Mouse (Mus musculus) hindbrain, embryonic 15.5 days (tissue): ENCODE results near the gene Ccn5. TPM values are rescaled to one million over a fixed set of nuclear protein-coding genes. Genes with fewer than 3 reads are reported as not detected.

Experiments used
- ATAC-seq: fragments of 200-750 bp; cut with Nextera tagmentation; 2 replicates; pipeline ENCODE4 v1.8.0; 2017; ENCODE audit warnings: low read depth, moderate number of reproducible peaks, moderate TSS enrichment; ENCODE audit not compliant: low FRiP score
- H3K27ac ChIP-seq: fragments of 300-500 bp; sonication (generic); replicated peaks from 2 replicates; pipeline ENCODE4 v1.5.1; 2015; ENCODE audit warnings: mild to moderate bottlenecking, inconsistent platforms
- H3K27me3 ChIP-seq: fragments of 300-500 bp; sonication (generic); 2 replicates; pipeline ENCODE4 v1.6.1; 2015; ENCODE audit warnings: control low read depth, inconsistent platforms
- H3K36me3 ChIP-seq: fragments of 300-500 bp; sonication (generic); 2 replicates; pipeline ENCODE4 v1.6.1; 2015; ENCODE audit warnings: control low read depth, inconsistent platforms
- H3K4me1 ChIP-seq: fragments of 300-500 bp; sonication (generic); replicated peaks from 2 replicates; pipeline ENCODE4 v1.6.1; 2015; ENCODE audit warnings: control low read depth, inconsistent platforms
- H3K4me2 ChIP-seq: fragments of 300-500 bp; sonication (generic); 2 replicates; pipeline ENCODE4 v1.6.1; 2015; ENCODE audit warnings: moderate library complexity, mild to moderate bottlenecking, inconsistent platforms
- H3K4me3 ChIP-seq: fragments of 300-500 bp; sonication (generic); 2 replicates; pipeline ENCODE4 v1.5.1; 2015; ENCODE audit warnings: mild to moderate bottlenecking, inconsistent platforms
- H3K9ac ChIP-seq: fragments of 300-500 bp; sonication (generic); 2 replicates; pipeline ENCODE4 v1.6.1; 2015; ENCODE audit warnings: inconsistent platforms
- H3K9me3 ChIP-seq: fragments of 300-500 bp; sonication (generic); 2 replicates; pipeline ENCODE4 v1.6.1; 2016; ENCODE audit warnings: control low read depth, inconsistent platforms
- WGBS: fragments of 180-500 bp; shearing (Covaris S2); methylation state at CpG from one replicate; pipeline ENCODE4 v1.1.7; 2015; 5-methylcytosine and 5-hydroxymethylcytosine counted together
- polyA plus RNA-seq: library from polyadenylated mRNA; unstranded; fragments of >200 nt; fragmentation: Nextera tagmentation; extraction: Ambion mirVana; gene quantifications from 2 replicates; pipeline ENCODE4 v1.2.1, GENCODE M21; 2015

Gene Ccn5
- polyA plus RNA-seq = 0.23 and 0.45 TPM in 2 replicates

GRCm38 (mm10) chr2:163820607-163821006 lies at the start of gene Ccn5:
TSS of gene Ccn5 (plus strand) at chr2:163820861.
- WGBS = 71% methylated on average over 4 of the region's 4 CpGs
- Histone ChIP-seq H3K27me3 (no peaks in the 10 kb centered on the region), H3K27ac (no peak within 1 kb of the TSS), H3K4me1 (no peaks in the 10 kb centered on the region), H3K9ac (no peak within 1 kb of the TSS), H3K4me3 (no peak within 1 kb of the TSS), H3K4me2 (no peak within 1 kb of the TSS), H3K9me3 (no peaks in the 10 kb centered on the region), H3K36me3 (no peaks in the 10 kb centered on the region)
- ATAC-seq = peak; percentile 19; the same call in 1 of the 2 replicates

GRCm38 (mm10) chr2:163776661-163777060 lies 44.0 kb upstream of the Ccn5 start:
- Histone ChIP-seq H3K4me2 (no peak overlapping the region), H3K9me3 (no peaks in the 10 kb centered on the region), H3K9ac (no peak overlapping the region), H3K36me3 (no peaks in the 10 kb centered on the region), H3K27ac (no peak overlapping the region), H3K4me1 (no peaks in the 10 kb centered on the region), H3K4me3 (no peak overlapping the region), H3K27me3 (0 out of 2 replicates have a peak, but pooled peaks cover 7% of the 10 kb centered on the region)
- WGBS = 12% methylated on average over 13 of the region's 13 CpGs
- ATAC-seq = no peak

- no peak overlapping the region for H3K4me2 ChIP-seq
- H3K27ac ChIP-seq = no peak overlapping the region
- no peak overlapping the region for H3K9ac ChIP-seq
- H3K27me3 ChIP-seq = 0 out of 2 replicates have a peak, but pooled peaks cover 7% of the 10 kb centered on the region
- 8% methylated on average over 2 of the region's 2 CpGs for WGBS
- no peak for ATAC-seq
- no peaks in the 10 kb centered on the region for H3K4me1 ChIP-seq
- no peak overlapping the region for H3K4me3 ChIP-seq
- H3K36me3 ChIP-seq = no peaks in the 10 kb centered on the region
- H3K9me3 ChIP-seq = no peaks in the 10 kb centered on the region
Observed at GRCm38 (mm10) chr2:163777061-163777460, 43.6 kb upstream of the Ccn5 start.

- no peak overlapping the region for H3K4me2 ChIP-seq
- 44% methylated on average over 4 of the region's 4 CpGs for WGBS
- H3K4me3 ChIP-seq = no peak overlapping the region
- no peak overlapping the region for H3K27ac ChIP-seq
- H3K4me1 ChIP-seq = no peaks in the 10 kb centered on the region
- no peak overlapping the region for H3K9ac ChIP-seq
- ATAC-seq = no peak
- 0 out of 2 replicates have a peak, but pooled peaks cover 6% of the 10 kb centered on the region for H3K27me3 ChIP-seq
- no peaks in the 10 kb centered on the region for H3K9me3 ChIP-seq
- no peaks in the 10 kb centered on the region for H3K36me3 ChIP-seq
Observed at GRCm38 (mm10) chr2:163778896-163779295, 41.8 kb upstream of the Ccn5 start.

- Histone ChIP-seq H3K27me3 (no peaks in the 10 kb centered on the region), H3K4me2 (no peak overlapping the region), H3K27ac (no peak overlapping the region), H3K4me1 (no peaks in the 10 kb centered on the region), H3K36me3 (no peaks in the 10 kb centered on the region), H3K4me3 (no peak overlapping the region), H3K9me3 (no peaks in the 10 kb centered on the region), H3K9ac (no peak overlapping the region)
- no peak for ATAC-seq
- WGBS = 90% methylated on average over 6 of the region's 6 CpGs
Observed at GRCm38 (mm10) chr2:163783368-163783767, 37.3 kb upstream of the Ccn5 start.

- WGBS = 83% methylated on average over 4 of the region's 4 CpGs
- Histone ChIP-seq H3K4me1 (no peaks in the 10 kb centered on the region), H3K36me3 (no peaks in the 10 kb centered on the region), H3K27ac (no peak overlapping the region), H3K4me2 (no peak overlapping the region), H3K9ac (no peak overlapping the region), H3K4me3 (no peak overlapping the region), H3K9me3 (no peaks in the 10 kb centered on the region), H3K27me3 (no peaks in the 10 kb centered on the region)
- no peak for ATAC-seq
Observed at GRCm38 (mm10) chr2:163783901-163784300, 36.8 kb upstream of the Ccn5 start.

GRCm38 (mm10) chr2:163787086-163787485 lies 33.6 kb upstream of the Ccn5 start:
- WGBS = 89% methylated on average over 6 of the region's 6 CpGs
- no peak overlapping the region for H3K4me3 ChIP-seq
- no peaks in the 10 kb centered on the region for H3K4me1 ChIP-seq
- no peaks in the 10 kb centered on the region for H3K36me3 ChIP-seq
- H3K9ac ChIP-seq = no peak overlapping the region
- no peaks in the 10 kb centered on the region for H3K27me3 ChIP-seq
- no peak for ATAC-seq
- H3K27ac ChIP-seq = no peak overlapping the region
- H3K9me3 ChIP-seq = no peaks in the 10 kb centered on the region
- no peak overlapping the region for H3K4me2 ChIP-seq

GRCm38 (mm10) chr2:163787709-163788108 lies 33.0 kb upstream of the Ccn5 start:
- 50% methylated on average over 3 of the region's 3 CpGs for WGBS
- H3K4me1 ChIP-seq = no peaks in the 10 kb centered on the region
- no peaks in the 10 kb centered on the region for H3K9me3 ChIP-seq
- H3K27me3 ChIP-seq = no peaks in the 10 kb centered on the region
- H3K4me3 ChIP-seq = no peak overlapping the region
- H3K36me3 ChIP-seq = no peaks in the 10 kb centered on the region
- no peak overlapping the region for H3K9ac ChIP-seq
- no peak; the same call in 1 of the 2 replicates for ATAC-seq
- no peak overlapping the region for H3K4me2 ChIP-seq
- no peak overlapping the region for H3K27ac ChIP-seq

GRCm38 (mm10) chr2:163788484-163788883 lies 32.2 kb upstream of the Ccn5 start:
- H3K9me3 ChIP-seq = no peaks in the 10 kb centered on the region
- H3K4me2 ChIP-seq = no peak overlapping the region
- H3K4me3 ChIP-seq = no peak overlapping the region
- 81% methylated on average over 4 of the region's 4 CpGs for WGBS
- ATAC-seq = no peak
- no peak overlapping the region for H3K27ac ChIP-seq
- H3K27me3 ChIP-seq = no peaks in the 10 kb centered on the region
- H3K9ac ChIP-seq = no peak overlapping the region
- H3K4me1 ChIP-seq = no peaks in the 10 kb centered on the region
- H3K36me3 ChIP-seq = no peaks in the 10 kb centered on the region

GRCm38 (mm10) chr2:163798411-163798810 lies 22.2 kb upstream of the Ccn5 start:
- Histone ChIP-seq H3K36me3 (no peaks in the 10 kb centered on the region), H3K4me2 (no peak overlapping the region), H3K9ac (no peak overlapping the region), H3K9me3 (no peaks in the 10 kb centered on the region), H3K27me3 (no peaks in the 10 kb centered on the region), H3K27ac (no peak overlapping the region), H3K4me1 (no peaks in the 10 kb centered on the region), H3K4me3 (no peak overlapping the region)
- ATAC-seq = no peak
- 81% methylated on average over 7 of the region's 7 CpGs for WGBS

- no peak overlapping the region for H3K4me2 ChIP-seq
Observed at GRCm38 (mm10) chr2:163800832-163801231, 19.8 kb upstream of the Ccn5 start.

GRCm38 (mm10) chr2:163801406-163801805 lies 19.3 kb upstream of the Ccn5 start:
- no peak overlapping the region for H3K4me3 ChIP-seq
- no peaks in the 10 kb centered on the region for H3K9me3 ChIP-seq
- H3K4me1 ChIP-seq = no peaks in the 10 kb centered on the region
- H3K9ac ChIP-seq = no peak overlapping the region
- no peaks in the 10 kb centered on the region for H3K27me3 ChIP-seq
- no peak for ATAC-seq
- no peak overlapping the region for H3K4me2 ChIP-seq
- no peak overlapping the region for H3K27ac ChIP-seq
- 86% methylated on average over 5 of the region's 5 CpGs for WGBS
- H3K36me3 ChIP-seq = no peaks in the 10 kb centered on the region

More at GRCm38 (mm10) chr2:163800832-163801231, 19.8 kb upstream of the Ccn5 start:
- Histone ChIP-seq H3K4me3 (no peak overlapping the region), H3K27ac (no peak overlapping the region), H3K9me3 (no peaks in the 10 kb centered on the region), H3K9ac (no peak overlapping the region), H3K36me3 (no peaks in the 10 kb centered on the region), H3K27me3 (no peaks in the 10 kb centered on the region), H3K4me1 (no peaks in the 10 kb centered on the region)
- 25% methylated on average over 3 of the region's 3 CpGs for WGBS
- ATAC-seq = no peak

- ATAC-seq = no peak
Observed at GRCm38 (mm10) chr2:163803838-163804237, 16.8 kb upstream of the Ccn5 start.

More at GRCm38 (mm10) chr2:163803838-163804237, 16.8 kb upstream of the Ccn5 start:
- WGBS = 85% methylated on average over 5 of the region's 5 CpGs
- Histone ChIP-seq H3K9me3 (no peaks in the 10 kb centered on the region), H3K27me3 (no peaks in the 10 kb centered on the region), H3K4me2 (no peak overlapping the region), H3K9ac (no peak overlapping the region), H3K4me1 (no peaks in the 10 kb centered on the region), H3K36me3 (no peaks in the 10 kb centered on the region), H3K4me3 (no peak overlapping the region), H3K27ac (no peak overlapping the region)
